In the genomic region with DNA sequence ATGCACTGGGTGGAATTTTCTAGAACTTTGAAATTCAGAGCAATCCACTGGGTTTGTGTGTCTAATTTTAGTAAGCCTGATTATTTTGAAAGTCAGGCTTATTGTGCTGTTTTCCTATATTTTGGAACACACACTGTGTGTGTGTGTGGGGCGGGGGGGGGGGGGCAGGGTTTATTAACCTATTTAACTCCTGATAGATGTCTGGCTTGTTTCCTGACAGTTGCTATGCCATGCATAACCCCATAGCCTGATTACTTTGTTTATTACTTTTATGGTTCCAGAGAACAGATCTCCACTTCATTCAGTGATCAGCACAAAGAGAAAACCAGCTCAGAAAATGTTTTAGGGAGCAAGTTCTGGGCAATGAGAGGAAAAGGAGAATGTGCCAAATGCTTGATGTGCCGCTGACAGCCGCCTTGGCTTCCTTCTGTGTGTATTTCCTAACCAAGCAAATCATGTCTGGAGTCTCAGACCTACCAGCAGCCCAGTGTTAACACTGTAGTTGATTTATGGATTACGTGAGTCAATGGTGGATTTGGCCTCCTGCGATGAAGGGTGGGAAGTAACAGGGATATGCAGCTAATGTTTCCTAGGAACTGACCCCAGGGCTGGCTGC, we compare ENCODE assay signal across 9 mouse cellular contexts.
DNase-seq lines count a peak whose midpoint lies in the region; ATAC-seq and TF ChIP-seq lines count a peak whose summit lies in the region.
"Had no signal": no experiment of that assay in that cellular context is flagged by ENCODE, and none has a peak within 500 bp of the region (broad histone marks: within the 10 kb centered on the region; RNA-seq: fewer than 3 reads in every experiment).

No protein-coding gene starts in this region.

- no peak overlapping the region for H3K4me3 ChIP-seq in gastrocnemius, adult 2 months
- H3K4me3 ChIP-seq in midbrain, embryonic 15.5 days = no peak overlapping the region
- H3K4me3 ChIP-seq: embryonic facial prominence, embryonic 15.5 days had no signal

- H3K4me2 ChIP-seq in midbrain, embryonic 15.5 days = no peak overlapping the region
- H3K4me2 ChIP-seq: embryonic facial prominence, embryonic 15.5 days had no signal

- no peaks in the 10 kb centered on the region for H3K36me3 ChIP-seq in midbrain, embryonic 15.5 days (replicated peaks)
- H3K36me3 ChIP-seq: embryonic facial prominence, embryonic 15.5 days had no signal

- no peak overlapping the region for H3K27ac ChIP-seq in gastrocnemius, adult 2 months
- no peak overlapping the region for H3K27ac ChIP-seq in midbrain, embryonic 15.5 days
- H3K27ac ChIP-seq: embryonic facial prominence, embryonic 15.5 days had no signal

- no peaks in the 10 kb centered on the region for H3K9me3 ChIP-seq in midbrain, embryonic 15.5 days
- H3K9me3 ChIP-seq: embryonic facial prominence, embryonic 15.5 days had no signal

- intact Hi-C loops in gastrocnemius, postnatal 14 days (cut with DNase I; ENCODE audit: low total_unique reads) = no loop called here
- intact Hi-C loops in gastrocnemius, adult 2 months (cut with DNase I) = no loop called here

- no peaks in the 10 kb centered on the region for H3K27me3 ChIP-seq in midbrain, embryonic 15.5 days (replicated peaks)
- H3K27me3 ChIP-seq: embryonic facial prominence, embryonic 15.5 days had no signal

- H3K9ac ChIP-seq in midbrain, embryonic 15.5 days = no peak overlapping the region
- H3K9ac ChIP-seq: embryonic facial prominence, embryonic 15.5 days had no signal

- ATAC-seq in midbrain, embryonic 15.5 days (replicated peaks) = no peak

- H3K4me1 ChIP-seq in midbrain, embryonic 15.5 days = no peaks in the 10 kb centered on the region
- H3K4me1 ChIP-seq: embryonic facial prominence, embryonic 15.5 days had no signal

- peak; percentile 17 for DNase-seq in gastrocnemius, postnatal 14 days
- no peak for DNase-seq in gastrocnemius, adult 2 months
- DNase-seq in urinary bladder, postnatal 14 days (ENCODE audit: low spot score) = peak; percentile 7
- DNase-seq in urinary bladder, postnatal 4 days (ENCODE audit: low spot score in 2 of 2) = no peak
- DNase-seq in kidney, postnatal 4 days = peak; percentile 20 to 24
- no peak for DNase-seq in retina, postnatal 1 day
- DNase-seq in thymus, adult 18-20 months = no peak

- WGBS in midbrain, embryonic 15.5 days = 85% methylated on average over 5 of the region's 5 CpGs

- TF ChIP-seq CTCF in gastrocnemius, adult 2 months (IDR thresholded peaks at IDR 0.05) = no peak

Comparison
In these comparisons a context has a peak if more than half of its experiments do, and no peak if none do; other contexts are left out.
1. DNase-seq: peak in gastrocnemius, postnatal 14 days (single experiment), urinary bladder, postnatal 14 days (single experiment) and kidney, postnatal 4 days (2 of 2); none in gastrocnemius, adult 2 months (single experiment), urinary bladder, postnatal 4 days (0 of 2), retina, postnatal 1 day (single experiment) and thymus, adult 18-20 months (0 of 2).